Mouse (Mus musculus) myocyte (in vitro differentiated cells): ENCODE measurements around the gene Tram1l1. TPM values are rescaled to one million over a fixed set of nuclear protein-coding genes. Genes with fewer than 3 reads are reported as not detected.
A peak's percentile ranks its signal among the peaks of the same experiment; 100 is the strongest.
"Not testable (repeated sequence)": the region's sequence is repeated elsewhere in the genome, so short reads cannot be mapped to it uniquely, and the experiment has no call there.

Source experiments
- H3K27me3 ChIP-seq: one replicate; pipeline ENCODE4 v1.6.1; 2011; ENCODE audit not compliant: control insufficient read depth, insufficient read depth, insufficient read length
- H3K36me3 ChIP-seq: one replicate; pipeline ENCODE4 v1.6.1; 2011; ENCODE audit not compliant: control insufficient read depth, insufficient read depth
- H3K4me2 ChIP-seq: one replicate; pipeline ENCODE4 v1.6.1; 2011; ENCODE audit warnings: low read depth, control low read depth
- H3K4me3 ChIP-seq: one replicate; pipeline ENCODE4 v1.5.1; 2011; ENCODE audit warnings: mild to moderate bottlenecking, control low read depth, moderate library complexity
- H3K79me2 ChIP-seq: one replicate; pipeline ENCODE4 v1.6.1; 2011; ENCODE audit not compliant: control insufficient read depth, insufficient read depth
- H3ac ChIP-seq: one replicate; pipeline ENCODE4 v1.6.1; 2011; ENCODE audit not compliant: control insufficient read depth, insufficient read length
- CEBPB ChIP-seq: IDR thresholded peaks from 2 replicates; pipeline ENCODE4 v1.6.1; 2011; ENCODE audit warnings: mild to moderate bottlenecking, moderate library complexity; ENCODE audit not compliant: poor library complexity, insufficient read depth, severe bottlenecking
- E2F4 ChIP-seq: IDR thresholded peaks from one replicate; pipeline ENCODE4 v1.6.1; 2011; ENCODE audit warnings: mild to moderate bottlenecking, control low read depth, moderate library complexity; ENCODE audit not compliant: insufficient read depth
- MAX ChIP-seq: IDR thresholded peaks from one replicate; pipeline ENCODE4 v1.6.1; 2011; ENCODE audit warnings: low read depth, mild to moderate bottlenecking, control low read depth
- MYOD1 ChIP-seq, 3 experiments: IDR thresholded peaks; one replicate each; pipeline ENCODE4 v1.6.1; 2011; ENCODE audit warnings: control low read depth in 2 of 3, low read depth in 2 of 3, mild to moderate bottlenecking in 2 of 3, moderate library complexity in 1 of 3; ENCODE audit not compliant: insufficient read length in 2 of 3, control insufficient read depth in 1 of 3
- MYOG ChIP-seq, 3 experiments: IDR thresholded peaks; one replicate each; pipeline ENCODE4 v1.6.1; 2011; ENCODE audit warnings: control low read depth in 2 of 3, low read depth in 2 of 3, mild to moderate bottlenecking in 2 of 3; ENCODE audit not compliant: insufficient read length in 2 of 3, control insufficient read depth in 1 of 3, insufficient read depth in 1 of 3
- POLR2A ChIP-seq: IDR thresholded peaks from one replicate; pipeline ENCODE4 v1.6.1; 2011; ENCODE audit warnings: low read depth, mild to moderate bottlenecking, control low read depth, moderate library complexity; ENCODE audit not compliant: insufficient read length
- POLR2AphosphoS2 ChIP-seq: IDR thresholded peaks from one replicate; pipeline ENCODE4 v1.6.1; 2011; ENCODE audit warnings: low read depth, control low read depth; ENCODE audit not compliant: insufficient read length
- REST ChIP-seq: IDR thresholded peaks from one replicate; pipeline ENCODE4 v1.6.1; 2011; ENCODE audit warnings: mild to moderate bottlenecking, control low read depth, moderate library complexity; ENCODE audit not compliant: insufficient read depth, insufficient read length
- SRF ChIP-seq: IDR thresholded peaks from one replicate; pipeline ENCODE4 v1.6.1; 2011; ENCODE audit warnings: low read depth; ENCODE audit not compliant: control insufficient read depth, insufficient read length
- TCF12 ChIP-seq: IDR thresholded peaks from one replicate; pipeline ENCODE4 v1.6.1; 2011; ENCODE audit warnings: mild to moderate bottlenecking, control low read depth; ENCODE audit not compliant: poor library complexity, insufficient read depth, severe bottlenecking
- TCF3 ChIP-seq: IDR thresholded peaks from one replicate; pipeline ENCODE4 v1.6.1; 2011; ENCODE audit warnings: low read depth, control low read depth; ENCODE audit not compliant: insufficient read length
- USF1 ChIP-seq: IDR thresholded peaks from one replicate; pipeline ENCODE4 v1.6.1; 2011; ENCODE audit warnings: low read depth, mild to moderate bottlenecking, control low read depth, moderate library complexity
- polyA plus RNA-seq: library from polyadenylated mRNA; unstranded; fragments of >200 nt; fragmentation: generic; extraction: Trizol; gene quantifications from one replicate; pipeline ENCODE4 v1.2.1, GENCODE M21; 2012; ENCODE audit warnings: missing spikeins

The Tram1l1 gene
- 6.0 TPM for polyA plus RNA-seq

- Histone ChIP-seq H3K4me3 (peak within 1 kb of the TSS; percentile 37), H3K27me3 (no peaks in the 10 kb centered on the region), H3K79me2 (no peaks in the 10 kb centered on the region), H3K36me3 (no peaks in the 10 kb centered on the region), H3K4me2 (peak within 1 kb of the TSS; percentile 51), H3ac (peak within 1 kb of the TSS; percentile 2)
- TF ChIP-seq POLR2AphosphoS2, result peak; percentile 39
- TF ChIP-seq TCF3, result no peak
- TF ChIP-seq POLR2A, result peak; percentile 64
- no peak for TF ChIP-seq MYOD1 (IDR thresholded peaks at IDR 0.05; ENCODE audit: control insufficient read depth in 1 of 3, insufficient read length in 2 of 3, low read depth in 2 of 3)
- no peak for TF ChIP-seq USF1
These were observed at the start of gene Tram1l1 for GRCm38 (mm10) chr3:124320821-124321576. TSS of gene Tram1l1 (plus strand) at chr3:124320855.

- H3K36me3 ChIP-seq, result no peaks in the 10 kb centered on the region
- no peak overlapping the region for H3ac ChIP-seq
- H3K27me3 ChIP-seq, result no peaks in the 10 kb centered on the region
- no peaks in the 10 kb centered on the region for H3K79me2 ChIP-seq
- TF ChIP-seq REST (no peak), TCF3 (no peak), MYOG (IDR thresholded peaks at IDR 0.05; ENCODE audit: control insufficient read depth in 1 of 3, insufficient read depth in 1 of 3, insufficient read length in 2 of 3, low read depth in 2 of 3) (no peak), CEBPB (no peak), POLR2AphosphoS2 (no peak), SRF (no peak), TCF12 (no peak), USF1 (no peak), E2F4 (no peak), POLR2A (no peak), MYOD1 (IDR thresholded peaks at IDR 0.05; ENCODE audit: control insufficient read depth in 1 of 3, insufficient read length in 2 of 3, low read depth in 2 of 3) (no peak)
- H3K4me3 ChIP-seq, result no peak overlapping the region
- H3K4me2 ChIP-seq, result no peak overlapping the region
These were observed 49.4 kb upstream of the Tram1l1 start for GRCm38 (mm10) chr3:124271229-124271628.

DNA sequence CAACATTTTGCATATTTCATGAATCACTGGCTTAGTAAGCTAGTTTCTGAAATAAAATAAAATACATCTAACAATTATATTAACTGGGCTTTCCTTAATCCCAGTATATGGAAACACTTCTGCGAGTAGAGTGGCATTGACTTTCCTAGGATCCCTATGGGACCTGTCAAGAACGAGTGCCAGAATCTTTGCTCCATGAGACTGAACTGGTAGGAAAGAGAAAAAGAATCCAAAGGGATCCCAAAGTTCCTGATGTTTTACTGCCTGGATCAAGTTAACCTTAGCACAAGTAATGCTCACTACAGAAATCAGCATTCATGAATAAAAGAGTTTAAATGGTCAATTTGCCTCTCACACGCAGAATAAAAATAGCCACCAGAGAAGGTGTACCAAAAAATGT is 49.0 kb upstream of the Tram1l1 start:
- no peaks in the 10 kb centered on the region for H3K79me2 ChIP-seq
- no peak overlapping the region for H3K4me3 ChIP-seq
- no peak for TF ChIP-seq MYOD1 (IDR thresholded peaks at IDR 0.05; ENCODE audit: control insufficient read depth in 1 of 3, insufficient read length in 2 of 3, low read depth in 2 of 3)
- no peak for TF ChIP-seq MYOG (IDR thresholded peaks at IDR 0.05; ENCODE audit: control insufficient read depth in 1 of 3, insufficient read depth in 1 of 3, insufficient read length in 2 of 3, low read depth in 2 of 3)
- no peak for TF ChIP-seq POLR2A
- TF ChIP-seq CEBPB, result no peak
- TF ChIP-seq E2F4, result no peak
- no peaks in the 10 kb centered on the region for H3K27me3 ChIP-seq
- H3K36me3 ChIP-seq, result no peaks in the 10 kb centered on the region
- no peak overlapping the region for H3ac ChIP-seq
- no peak overlapping the region for H3K4me2 ChIP-seq

GRCm38 (mm10) chr3:124272465-124273089 is 48.1 kb upstream of the Tram1l1 start:
- Histone ChIP-seq H3K4me3 (no peak overlapping the region), H3ac (no peak overlapping the region), H3K36me3 (no peaks in the 10 kb centered on the region), H3K27me3 (no peaks in the 10 kb centered on the region), H3K4me2 (no peak overlapping the region), H3K79me2 (no peaks in the 10 kb centered on the region)
- no peak for TF ChIP-seq MYOD1 (IDR thresholded peaks at IDR 0.05; ENCODE audit: control insufficient read depth in 1 of 3, insufficient read length in 2 of 3, low read depth in 2 of 3)
- TF ChIP-seq USF1, result no peak
- TF ChIP-seq E2F4, result no peak
- no peak for TF ChIP-seq MYOG (IDR thresholded peaks at IDR 0.05; ENCODE audit: control insufficient read depth in 1 of 3, insufficient read depth in 1 of 3, insufficient read length in 2 of 3, low read depth in 2 of 3)
- no peak for TF ChIP-seq CEBPB
- no peak for TF ChIP-seq SRF
- no peak for TF ChIP-seq TCF3
- no peak for TF ChIP-seq REST
- TF ChIP-seq MAX, result no peak

GRCm38 (mm10) chr3:124274928-124275609 is 45.6 kb upstream of the Tram1l1 start:
- H3K27me3 ChIP-seq, H3ac ChIP-seq, H3K36me3 ChIP-seq, H3K79me2 ChIP-seq, H3K4me3 ChIP-seq: not testable (repeated sequence)
- peak overlapping the region; percentile 76 for H3K4me2 ChIP-seq

DNA sequence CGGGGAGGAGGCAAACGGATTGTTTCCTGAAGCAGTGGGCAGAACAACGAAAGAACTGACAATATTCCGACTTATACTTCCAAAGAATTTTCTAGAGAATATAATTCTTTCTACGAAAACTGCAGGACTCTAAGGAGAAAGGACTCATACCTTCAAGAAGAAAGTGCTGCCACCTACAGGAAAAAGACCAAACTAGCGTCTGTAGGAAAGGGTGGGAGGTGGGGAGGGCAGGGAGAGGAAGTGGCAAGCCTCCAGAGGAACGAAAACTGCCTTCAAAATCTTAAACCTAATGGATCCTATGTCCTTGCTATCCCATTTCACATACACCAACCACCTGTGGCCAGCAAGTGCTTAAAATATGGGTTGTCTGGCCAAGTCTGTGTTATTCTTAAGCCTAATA is 31.7 kb upstream of the Tram1l1 start:
- H3K79me2 ChIP-seq, H3K4me2 ChIP-seq, H3K27me3 ChIP-seq, H3K4me3 ChIP-seq, H3ac ChIP-seq, H3K36me3 ChIP-seq: not testable (repeated sequence)
